8 mouse cellular contexts compared by ENCODE assay signal in genomic region chr17:15808468-15809374, GRCm38 (mm10). TPM values are rescaled to one million over a fixed set of nuclear protein-coding genes. Genes with fewer than 3 reads are reported as not detected.
A peak's percentile ranks its signal among the peaks of the same experiment; 100 is the strongest.
DNase-seq lines count a peak whose midpoint lies in the region; ATAC-seq and TF ChIP-seq lines count a peak whose summit lies in the region.

No protein-coding gene starts in this region.

- H3K4me3 ChIP-seq in heart, adult 2 months: no peak overlapping the region
- no peak overlapping the region for H3K4me3 ChIP-seq in embryonic facial prominence, embryonic 15.5 days (replicated peaks)
- H3K4me3 ChIP-seq in limb, embryonic 11.5 days (ENCODE audit: low read depth, low read length): no peak overlapping the region

- H3K9me3 ChIP-seq in embryonic facial prominence, embryonic 15.5 days (replicated peaks): no peaks in the 10 kb centered on the region
- no peaks in the 10 kb centered on the region for H3K9me3 ChIP-seq in limb, embryonic 11.5 days (ENCODE audit: control insufficient read depth, low read length)

- peaks cover 5% of the 10 kb centered on the region; the same call in 1 of the 2 replicates for H3K79me2 ChIP-seq in heart, adult 2 months (replicated peaks; ENCODE audit: control insufficient read depth, insufficient read depth, low read length)

- DNase-seq in heart, adult 2 months: no peak
- DNase-seq in heart, adult 9 months (ENCODE audit: low spot score in 2 of 2): no peak
- peak; percentile 13 for DNase-seq in ZHBTc4 (ENCODE audit: low read depth, low spot score)
- peak; percentile 80 for DNase-seq in limb, embryonic 11.5 days (ENCODE audit: low spot score)
- no peak for DNase-seq in ovary, postnatal 36 days (ENCODE audit: low spot score)
- no peak for DNase-seq in thymus, postnatal 0 days (ENCODE audit: low spot score)
- DNase-seq in adrenal gland, adult 2 months: no peak

- H3K9ac ChIP-seq in heart, adult 2 months (ENCODE audit: low read depth, low read length): no peak overlapping the region
- no peak overlapping the region for H3K9ac ChIP-seq in embryonic facial prominence, embryonic 15.5 days
- H3K9ac ChIP-seq in limb, embryonic 11.5 days (ENCODE audit: low read length): no peak overlapping the region

- TF ChIP-seq POLR2A in heart, adult 2 months (IDR thresholded peaks at IDR 0.05; ENCODE audit: insufficient read depth, low read depth, low read length): no peak

- TF ChIP-seq EP300 in heart, adult 2 months (IDR thresholded peaks at IDR 0.05; ENCODE audit: insufficient read depth, low read depth, low read length): no peak

- ATAC-seq in embryonic facial prominence, embryonic 15.5 days (ENCODE audit: insufficient number of reproducible peaks, low FRiP score, low TSS enrichment, low read depth): no peak
- peak; percentile 89 for ATAC-seq in limb, embryonic 11.5 days (ENCODE audit: insufficient number of reproducible peaks, low FRiP score, low TSS enrichment, low read depth)

- peaks cover 19% of the 10 kb centered on the region for H3K4me1 ChIP-seq in heart, adult 2 months (ENCODE audit: control insufficient read depth, insufficient read depth, low read length)
- peaks cover 53% of the 10 kb centered on the region for H3K4me1 ChIP-seq in embryonic facial prominence, embryonic 15.5 days
- H3K4me1 ChIP-seq in limb, embryonic 11.5 days (ENCODE audit: control insufficient read depth, insufficient read depth, low read length): peaks cover 31% of the 10 kb centered on the region

- WGBS in heart, adult 2 months: 26% methylated on average over 10 of the region's 10 CpGs
- WGBS in embryonic facial prominence, embryonic 15.5 days: 15% methylated on average over 10 of the region's 10 CpGs
- 6% methylated on average over 10 of the region's 10 CpGs for WGBS in limb, embryonic 11.5 days

- intact Hi-C loops in heart, adult 2 months (cut with DNase I): no loop called here

- H3K4me2 ChIP-seq in embryonic facial prominence, embryonic 15.5 days (replicated peaks): peak overlapping the region; percentile 13; the same call in 1 of the 2 replicates
- peak overlapping the region; percentile 20; the same call in 1 of the 2 replicates for H3K4me2 ChIP-seq in limb, embryonic 11.5 days (ENCODE audit: low read depth, severe bottlenecking)

- H3K27ac ChIP-seq in heart, adult 2 months: peak overlapping the region; percentile 43
- H3K27ac ChIP-seq in embryonic facial prominence, embryonic 15.5 days (replicated peaks): peak overlapping the region; percentile 63
- H3K27ac ChIP-seq in limb, embryonic 11.5 days (replicated peaks; ENCODE audit: low read depth, low read length): peak overlapping the region; percentile 63

- H3K36me3 ChIP-seq in heart, adult 2 months (ENCODE audit: control insufficient read depth, insufficient read depth, low read length): peaks cover 32% of the 10 kb centered on the region
- peaks cover 20% of the 10 kb centered on the region for H3K36me3 ChIP-seq in embryonic facial prominence, embryonic 15.5 days
- H3K36me3 ChIP-seq in limb, embryonic 11.5 days (ENCODE audit: control insufficient read depth, insufficient read depth, low read length): peaks cover 3% of the 10 kb centered on the region; the same call in 1 of the 2 replicates

- TF ChIP-seq CTCF in heart, adult 2 months (IDR thresholded peaks at IDR 0.05): no peak

- no peaks in the 10 kb centered on the region for H3K27me3 ChIP-seq in heart, adult 2 months (ENCODE audit: control insufficient read depth, insufficient read depth, low read length)
- H3K27me3 ChIP-seq in embryonic facial prominence, embryonic 15.5 days: no peaks in the 10 kb centered on the region
- no peaks in the 10 kb centered on the region for H3K27me3 ChIP-seq in limb, embryonic 11.5 days (ENCODE audit: control insufficient read depth, insufficient read depth, low read length)

RNA-seq across cellular contexts. Expression of gene Rgmb, which starts 22.1 kb away (rescaled TPM):
- 10 to 100 TPM; 21.7 to 25.5 TPM for total RNA-seq in heart, adult 2 months (2021)
- 17.2 and 19.5 TPM in 2 replicates for polyA plus RNA-seq in heart, adult 2 months (2012; rRNA removed)
- polyA plus RNA-seq in embryonic facial prominence, embryonic 15.5 days (2015; fragmentation: Nextera tagmentation; extraction: Ambion mirVana): 27.9 and 28.9 TPM in 2 replicates
- polyA plus RNA-seq in limb, embryonic 11.5 days (2014; fragmentation: Nextera tagmentation; extraction: Ambion mirVana): 19.4 and 21.8 TPM in 2 replicates
- 3.5 and 4.2 TPM in 2 replicates for polyA plus RNA-seq in thymus, postnatal 0 days (2015; fragmentation: Nextera tagmentation; extraction: Ambion mirVana)
- total RNA-seq in adrenal gland, adult 2 months (2021): 10 to 100 TPM; 12.3 to 16.4 TPM
- 60.9 and 81.7 TPM in 2 replicates for polyA plus RNA-seq in adrenal gland, adult 2 months (2012; rRNA removed)

Comparison
In these comparisons a context has a peak if more than half of its experiments do, and no peak if none do; other contexts are left out.
1. DNase-seq: peak in ZHBTc4 (single experiment) and limb, embryonic 11.5 days (single experiment); none in heart, adult 2 months (0 of 2), heart, adult 9 months (0 of 2), ovary, postnatal 36 days (single experiment), thymus, postnatal 0 days (single experiment) and adrenal gland, adult 2 months (single experiment).
2. Peak in every context shown above with its lines, with median percentiles within 50 percentile points of each other: H3K27ac ChIP-seq.